Mouse (Mus musculus) embryonic facial prominence, embryonic 11.5 days (tissue): ENCODE data around the gene Dcaf11. TPM values are rescaled to one million over a fixed set of nuclear protein-coding genes. Genes with fewer than 3 reads are reported as not detected.

Experiments used
- ATAC-seq: fragments of 200-750 bp; cut with Nextera tagmentation; replicated peaks from 2 replicates; pipeline ENCODE4 v1.8.0; 2017; ENCODE audit warnings: low read depth; ENCODE audit not compliant: insufficient number of reproducible peaks, low FRiP score, low TSS enrichment
- DNase-seq: peaks from one replicate; pipeline ENCODE4 v3.0.0-alpha.2; 2015; ENCODE audit warnings: low spot score
- H3K27ac ChIP-seq: fragments of 300-500 bp; sonication (generic); replicated peaks from 2 replicates; pipeline ENCODE4 v1.5.1; 2014; ENCODE audit warnings: mild to moderate bottlenecking, low read depth, low read length, control low read depth
- H3K27me3 ChIP-seq: fragments of 300-500 bp; sonication (generic); 2 replicates; pipeline ENCODE4 v1.6.1; 2014; ENCODE audit warnings: mild to moderate bottlenecking, low read length, moderate library complexity, mixed read lengths; ENCODE audit not compliant: control insufficient read depth, insufficient read depth
- H3K36me3 ChIP-seq: fragments of 300-500 bp; sonication (generic); replicated peaks from 2 replicates; pipeline ENCODE4 v1.6.1; 2014; ENCODE audit warnings: low read depth, mild to moderate bottlenecking, low read length, moderate library complexity, mixed read lengths; ENCODE audit not compliant: control insufficient read depth, insufficient read depth
- H3K4me1 ChIP-seq: fragments of 300-500 bp; sonication (generic); 2 replicates; pipeline ENCODE4 v1.6.1; 2014; ENCODE audit warnings: low read length, mixed read lengths; ENCODE audit not compliant: control insufficient read depth, insufficient read depth
- H3K4me2 ChIP-seq: fragments of 300-500 bp; sonication (generic); 2 replicates; pipeline ENCODE4 v1.6.1; 2014; ENCODE audit warnings: low read depth, mild to moderate bottlenecking, control low read depth, low read length, moderate library complexity
- H3K4me3 ChIP-seq: fragments of 300-500 bp; sonication (generic); 2 replicates; pipeline ENCODE4 v1.5.1; 2014; ENCODE audit warnings: low read depth, low read length, control low read depth
- H3K9ac ChIP-seq: fragments of 300-500 bp; sonication (generic); replicated peaks from 2 replicates; pipeline ENCODE4 v1.6.1; 2014; ENCODE audit warnings: mild to moderate bottlenecking, control low read depth, low read length
- H3K9me3 ChIP-seq: fragments of 300-500 bp; sonication (generic); replicated peaks from 2 replicates; pipeline ENCODE4 v1.6.1; 2016; ENCODE audit warnings: mild to moderate bottlenecking, low read length, inconsistent platforms, mixed read lengths; ENCODE audit not compliant: control insufficient read depth
- WGBS: fragments of 180-500 bp; shearing (Covaris S2); extraction: QIAGEN DNeasy Blood & Tissue Kit; methylation state at CpG from one replicate; pipeline ENCODE4 v1.1.7; 2014; 5-methylcytosine and 5-hydroxymethylcytosine counted together
- polyA plus RNA-seq: library from polyadenylated mRNA; unstranded; fragments of >200 nt; fragmentation: Nextera tagmentation; extraction: Ambion mirVana; gene quantifications from 2 replicates; pipeline ENCODE4 v1.2.1, GENCODE M21; 2014

The Dcaf11 gene
- polyA plus RNA-seq, 1 experiment from 2014 or later = 76.6 TPM

GRCm38 (mm10) chr14:55603271-55603632, 43.4 kb downstream of the Dcaf11 start, which contains the start of gene Irf9:
Gene Irf9, plus strand, starts transcription at chr14:55603571.
- Histone ChIP-seq H3K4me2 (peak within 1 kb of the TSS; percentile 24), H3K27me3 (no peaks in the 10 kb centered on the region), H3K27ac (peak within 1 kb of the TSS; percentile 22), H3K36me3 (peaks cover 11% of the 10 kb centered on the region), H3K4me1 (no peaks in the 10 kb centered on the region; the same call in 1 of the 2 replicates), H3K9ac (peak within 1 kb of the TSS; percentile 50), H3K9me3 (no peaks in the 10 kb centered on the region), H3K4me3 (peak within 1 kb of the TSS; percentile 18; the same call in 1 of the 2 replicates)
- DNase-seq = no peak
- ATAC-seq = no peak
- 87% methylated on average over 7 of the region's 7 CpGs for WGBS

- 20% methylated on average over 19 of the region's 19 CpGs for WGBS
- H3K4me1 ChIP-seq = no peaks in the 10 kb centered on the region; the same call in 1 of the 2 replicates
- DNase-seq (peak; percentile 91), ATAC-seq (peak; percentile 80)
- peak overlapping the region; percentile 18; the same call in 1 of the 2 replicates for H3K4me3 ChIP-seq
- peaks cover 10% of the 10 kb centered on the region for H3K36me3 ChIP-seq
- H3K4me2 ChIP-seq = peak overlapping the region; percentile 24
- H3K9ac ChIP-seq = peak overlapping the region; percentile 50
- H3K9me3 ChIP-seq = no peaks in the 10 kb centered on the region
- H3K27ac ChIP-seq = peak overlapping the region; percentile 22
- no peaks in the 10 kb centered on the region for H3K27me3 ChIP-seq
These were observed 44.1 kb downstream of the Dcaf11 start for GRCm38 (mm10) chr14:55603633-55604576.

- Histone ChIP-seq H3K27ac (no peak overlapping the region), H3K36me3 (peaks cover 6% of the 10 kb centered on the region), H3K9me3 (no peaks in the 10 kb centered on the region), H3K4me1 (no peaks in the 10 kb centered on the region; the same call in 1 of the 2 replicates), H3K4me3 (no peak overlapping the region), H3K4me2 (no peak overlapping the region), H3K9ac (no peak overlapping the region), H3K27me3 (no peaks in the 10 kb centered on the region)
- DNase-seq (no peak), ATAC-seq (no peak)
- WGBS = 92% methylated on average over 11 of the region's 11 CpGs
These were observed 45.0 kb downstream of the Dcaf11 start for GRCm38 (mm10) chr14:55604823-55605222.

- Histone ChIP-seq H3K4me3 (no peak overlapping the region), H3K4me2 (no peak overlapping the region), H3K9me3 (no peaks in the 10 kb centered on the region), H3K27me3 (no peaks in the 10 kb centered on the region), H3K27ac (no peak overlapping the region), H3K9ac (no peak overlapping the region), H3K4me1 (no peaks in the 10 kb centered on the region; the same call in 1 of the 2 replicates), H3K36me3 (peaks cover 6% of the 10 kb centered on the region)
- ATAC-seq (no peak), DNase-seq (no peak)
- 92% methylated on average over 16 of the region's 16 CpGs for WGBS
These were observed 46.1 kb downstream of the Dcaf11 start for GRCm38 (mm10) chr14:55605743-55606459.

GRCm38 (mm10) chr14:55608339-55608738, 48.5 kb downstream of the Dcaf11 start:
- no peaks in the 10 kb centered on the region for H3K9me3 ChIP-seq
- H3K4me3 ChIP-seq = no peak overlapping the region
- H3K27me3 ChIP-seq = no peaks in the 10 kb centered on the region
- H3K4me1 ChIP-seq = no peaks in the 10 kb centered on the region; the same call in 1 of the 2 replicates
- no peak overlapping the region for H3K27ac ChIP-seq
- H3K4me2 ChIP-seq = no peak overlapping the region
- no peak overlapping the region for H3K9ac ChIP-seq
- DNase-seq (no peak), ATAC-seq (no peak)
- 90% methylated on average over 6 of the region's 6 CpGs for WGBS
- peaks cover 3% of the 10 kb centered on the region for H3K36me3 ChIP-seq

- Histone ChIP-seq H3K9ac (no peak overlapping the region), H3K36me3 (no peaks in the 10 kb centered on the region; the same call in 1 of the 2 replicates), H3K27me3 (no peaks in the 10 kb centered on the region), H3K4me2 (no peak overlapping the region), H3K9me3 (no peaks in the 10 kb centered on the region), H3K4me1 (no peaks in the 10 kb centered on the region), H3K27ac (no peak overlapping the region), H3K4me3 (no peak overlapping the region)
- ATAC-seq (no peak), DNase-seq (no peak)
- 79% methylated on average over 6 of the region's 6 CpGs for WGBS
These were observed 53.5 kb downstream of the Dcaf11 start for GRCm38 (mm10) chr14:55613346-55613745.

- H3K27me3 ChIP-seq = no peaks in the 10 kb centered on the region
- DNase-seq = no peak
These were observed 54.9 kb downstream of the Dcaf11 start for GRCm38 (mm10) chr14:55614565-55615178.

More at GRCm38 (mm10) chr14:55614565-55615178, 54.9 kb downstream of the Dcaf11 start:
- WGBS = 79% methylated on average over 7 of the region's 7 CpGs
- no peak overlapping the region for H3K4me2 ChIP-seq
- ATAC-seq = no peak
- H3K4me1 ChIP-seq = no peaks in the 10 kb centered on the region
- H3K36me3 ChIP-seq = no peaks in the 10 kb centered on the region
- H3K9ac ChIP-seq = no peak overlapping the region
- no peaks in the 10 kb centered on the region for H3K9me3 ChIP-seq
- no peak overlapping the region for H3K4me3 ChIP-seq
- no peak overlapping the region for H3K27ac ChIP-seq
